Mouse (Mus musculus): ENCODE measurements around the gene Myt1.

Myt1 gene

GRCm38 (mm10) chr2:181763006-181763830 is at the start of gene Myt1:
Gene Myt1 (plus strand): TSS chr2:181763332.
- DNase-seq (ENCODE audit: low spot score in 2 of 2): no peak

DNA sequence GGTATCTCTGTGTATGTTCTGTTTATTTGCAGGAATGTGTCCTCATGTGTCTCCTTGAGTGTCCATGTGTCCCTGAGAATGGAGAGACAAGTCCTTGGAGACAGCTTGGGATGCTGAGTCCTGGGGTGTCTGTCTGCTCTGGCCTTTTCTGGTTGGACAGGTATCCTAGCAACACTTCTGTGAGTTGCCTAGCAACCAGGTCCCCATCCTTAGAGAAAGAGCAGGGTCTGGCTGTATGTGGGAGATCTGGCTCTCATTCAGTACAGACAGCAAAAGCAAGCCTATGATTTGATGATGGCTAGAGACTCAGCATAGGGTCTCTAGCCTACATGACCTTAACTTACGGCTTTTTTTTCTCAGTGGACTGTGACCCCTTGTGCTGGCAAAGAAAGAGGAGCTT is 49.4 kb upstream of the Myt1 start:
- DNase-seq (ENCODE audit: low spot score in 2 of 2): no peak

GRCm38 (mm10) chr2:181714903-181715326 is 48.2 kb upstream of the Myt1 start, which contains the start of gene Oprl1:
Gene Oprl1 (plus strand): TSS chr2:181715016.
- DNase-seq (ENCODE audit: low spot score in 2 of 2): no peak

DNA sequence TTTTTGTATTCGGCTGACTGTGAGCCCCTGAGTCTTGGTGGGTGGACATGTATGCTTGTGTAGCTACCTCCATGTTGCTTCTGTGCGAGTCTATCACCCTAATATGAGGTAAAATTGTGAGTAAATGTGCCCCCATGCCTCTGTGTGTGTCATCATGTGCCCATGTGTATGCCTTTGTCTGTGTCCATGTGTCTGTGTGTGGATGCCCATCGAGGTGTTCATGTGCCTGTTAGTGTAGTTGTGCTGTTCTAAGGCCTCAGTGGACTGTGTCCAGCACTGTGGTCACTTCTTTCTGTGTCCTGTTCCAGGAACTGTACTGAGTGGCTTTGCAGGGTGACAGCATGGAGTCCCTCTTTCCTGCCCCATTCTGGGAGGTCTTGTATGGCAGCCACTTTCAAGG is 47.8 kb upstream of the Myt1 start:
- no peak for DNase-seq (ENCODE audit: low spot score in 2 of 2)

DNA sequence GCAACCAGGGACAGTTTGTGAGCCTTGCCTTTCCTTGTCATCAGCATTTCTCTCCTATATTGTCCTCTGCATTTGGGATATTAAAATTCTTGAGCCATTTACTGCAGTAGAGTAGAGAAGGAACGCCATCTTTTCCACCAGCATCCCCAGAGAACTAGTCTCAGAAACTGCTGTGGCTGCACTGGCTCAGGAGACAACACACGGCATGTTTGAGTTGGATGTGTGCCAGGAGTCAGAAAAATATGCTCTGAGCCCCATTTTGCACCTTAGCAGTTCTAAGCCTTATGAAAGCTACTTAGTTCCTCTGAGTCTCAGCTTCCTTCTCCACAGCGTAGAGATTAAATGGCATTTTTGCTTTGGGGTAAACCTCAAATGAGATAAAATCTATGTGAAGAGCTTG is 46.1 kb upstream of the Myt1 start:
- no peak for DNase-seq (ENCODE audit: low spot score in 2 of 2)

- DNase-seq (ENCODE audit: low spot score in 2 of 2): no peak
Observed at GRCm38 (mm10) chr2:181720061-181720460, 43.1 kb upstream of the Myt1 start.

DNA sequence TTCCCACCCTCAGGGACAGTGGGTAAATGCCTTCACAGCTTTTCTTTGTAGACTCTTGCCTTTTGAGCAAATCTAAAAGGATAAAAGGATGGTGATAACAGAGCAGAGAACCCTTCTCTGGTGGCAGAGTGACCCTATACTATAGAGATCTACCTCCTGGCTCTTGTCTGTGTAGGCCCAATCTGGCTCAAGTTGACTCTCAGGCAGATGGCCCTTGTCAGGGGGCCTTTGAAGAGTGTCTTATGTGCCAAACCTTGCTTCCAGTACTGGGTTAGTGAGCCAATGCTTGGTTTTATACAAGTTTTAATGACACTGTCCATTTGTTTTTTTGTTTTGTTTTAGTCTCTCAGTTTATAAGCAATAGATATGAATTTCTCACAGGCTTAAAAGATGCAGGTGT is 41.9 kb upstream of the Myt1 start:
- DNase-seq (ENCODE audit: low spot score in 2 of 2): no peak

DNA sequence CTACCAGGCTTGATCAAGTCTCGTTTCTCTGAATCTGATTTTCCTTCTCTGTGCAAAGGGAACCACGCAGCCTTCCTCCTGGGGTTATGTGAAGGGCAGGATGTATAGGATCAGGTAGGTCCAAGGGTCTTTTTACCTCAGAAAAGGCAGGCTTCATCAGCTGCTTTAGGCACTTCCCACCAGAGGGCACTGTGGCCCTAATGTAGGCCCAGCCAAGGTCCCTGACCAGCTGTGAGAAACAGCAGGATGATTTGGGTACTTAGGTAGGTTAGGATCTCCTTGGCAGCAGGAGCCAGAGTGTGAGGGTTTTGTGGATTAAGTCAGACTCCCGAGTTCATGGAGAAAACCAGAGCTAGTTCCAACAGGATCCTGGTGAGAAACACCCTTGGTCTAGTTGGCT is 40.9 kb upstream of the Myt1 start:
- peak in 1 of 2 experiments; percentile 31 for DNase-seq (ENCODE audit: low spot score in 2 of 2)

DNA sequence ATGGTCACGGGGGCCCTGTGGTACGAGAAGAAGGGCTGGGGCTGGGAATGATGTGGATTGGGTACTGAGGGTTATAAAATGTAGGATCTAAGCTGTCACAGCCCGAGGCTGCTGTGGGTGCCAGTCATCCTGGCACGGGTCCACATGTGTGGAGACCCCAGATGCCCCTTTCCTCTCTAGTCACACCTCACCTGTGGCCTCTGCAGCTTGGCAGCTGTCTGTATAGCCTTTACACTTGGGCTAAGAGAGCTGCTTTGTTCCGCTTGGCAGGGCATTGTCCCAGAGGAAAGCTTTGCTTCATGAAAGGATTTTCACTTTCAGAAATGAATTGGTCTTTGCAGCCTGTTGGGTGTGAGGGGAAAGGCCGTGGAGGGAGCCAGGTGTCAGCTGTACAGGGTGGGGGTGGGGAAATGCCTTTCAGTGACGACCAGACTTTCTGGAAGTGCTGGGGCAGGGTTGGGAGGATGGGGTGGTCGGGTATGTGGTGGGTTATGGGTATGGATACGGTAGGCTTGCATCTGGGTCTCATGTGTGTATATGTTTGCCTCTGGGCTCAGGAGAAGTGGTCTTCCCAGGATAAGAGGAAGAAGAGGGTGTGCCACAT is 35.4 kb upstream of the Myt1 start:
- DNase-seq (ENCODE audit: low spot score in 2 of 2): no peak

DNA sequence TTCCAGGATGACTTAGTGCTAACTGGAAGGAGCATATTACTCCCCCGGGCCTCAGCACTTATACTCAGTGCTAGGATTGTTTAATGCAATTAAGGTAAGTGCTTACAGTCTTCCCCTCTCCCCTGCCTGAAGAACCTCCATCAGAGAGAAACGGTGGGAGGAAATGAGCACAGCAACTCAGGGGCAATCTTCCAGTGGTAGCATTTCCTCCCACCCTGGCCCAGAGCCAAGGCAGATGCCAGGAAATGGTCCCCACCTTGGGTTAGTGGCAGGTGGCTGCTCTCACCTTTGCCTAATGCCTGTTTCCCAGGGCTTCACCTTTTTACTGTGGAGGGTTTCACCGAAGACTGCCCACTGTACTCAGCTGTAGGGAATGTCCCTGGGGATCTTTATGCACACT is 33.1 kb upstream of the Myt1 start:
- DNase-seq (ENCODE audit: low spot score in 2 of 2): no peak

GRCm38 (mm10) chr2:181752626-181753025 is 10.5 kb upstream of the Myt1 start:
- no peak for DNase-seq (ENCODE audit: low spot score in 2 of 2)

GRCm38 (mm10) chr2:181758147-181758725 is 4.9 kb upstream of the Myt1 start:
- no peak for DNase-seq (ENCODE audit: low spot score in 2 of 2)

DNA sequence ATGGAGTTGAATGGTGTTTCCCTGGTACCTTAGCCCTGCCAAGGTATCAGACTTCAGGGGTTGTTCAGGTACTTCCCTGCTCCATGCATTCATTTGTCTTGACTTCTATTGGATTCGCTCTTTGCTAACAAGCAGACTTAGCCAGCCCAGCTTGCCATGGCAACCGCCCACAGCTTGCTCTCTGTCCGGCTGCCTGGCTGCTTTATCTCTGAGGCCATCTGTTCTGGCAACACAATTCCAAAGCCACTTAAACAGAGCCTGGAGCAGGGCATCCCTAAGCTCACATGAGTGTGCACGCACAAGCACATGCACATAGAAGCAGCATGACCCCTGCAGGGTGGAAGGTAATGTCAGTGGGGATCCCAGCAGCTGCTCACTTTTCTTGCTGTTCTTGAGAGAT is 4.1 kb upstream of the Myt1 start:
- no peak for DNase-seq (ENCODE audit: low spot score in 2 of 2)

DNA sequence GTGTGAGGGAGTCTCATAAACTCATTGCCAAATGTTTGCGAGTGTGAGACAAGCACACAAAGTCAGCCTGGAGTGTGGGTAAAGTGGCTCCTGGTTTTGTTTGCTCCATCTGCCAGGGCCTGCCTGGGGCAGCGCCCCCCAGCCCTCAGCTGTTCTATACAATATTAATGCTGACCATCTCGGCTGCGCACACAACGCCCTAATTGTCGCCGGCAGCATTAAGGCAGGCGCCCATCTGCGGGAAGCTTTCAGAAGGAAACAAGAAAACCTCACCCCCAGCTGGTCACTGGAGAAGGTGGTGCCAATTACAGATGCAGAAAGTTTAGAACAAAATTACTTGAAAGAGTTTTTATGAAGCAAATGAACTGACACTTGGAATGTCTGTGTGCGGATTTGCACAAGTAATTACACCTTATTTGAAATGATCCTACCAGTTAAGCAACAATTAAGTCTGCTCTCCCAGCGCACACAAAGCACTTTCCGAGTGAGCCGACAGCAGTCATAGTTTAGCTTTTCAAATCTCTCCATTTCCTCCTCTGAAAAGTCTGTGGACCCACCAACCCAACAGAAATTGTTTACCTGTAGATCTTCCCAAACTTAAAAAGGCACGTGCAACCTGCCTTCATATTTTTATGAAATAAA is 875 bp downstream of the Myt1 start:
- DNase-seq (ENCODE audit: low spot score in 2 of 2): no peak

GRCm38 (mm10) chr2:181764600-181764999 is 1.5 kb downstream of the Myt1 start:
- DNase-seq (ENCODE audit: low spot score in 2 of 2): peak in 1 of 2 experiments; percentile 47

GRCm38 (mm10) chr2:181765251-181765650 is 2.1 kb downstream of the Myt1 start:
- no peak for DNase-seq (ENCODE audit: low spot score in 2 of 2)

GRCm38 (mm10) chr2:181766672-181767557 is 3.8 kb downstream of the Myt1 start:
- no peak for DNase-seq (ENCODE audit: low spot score in 2 of 2)

DNA sequence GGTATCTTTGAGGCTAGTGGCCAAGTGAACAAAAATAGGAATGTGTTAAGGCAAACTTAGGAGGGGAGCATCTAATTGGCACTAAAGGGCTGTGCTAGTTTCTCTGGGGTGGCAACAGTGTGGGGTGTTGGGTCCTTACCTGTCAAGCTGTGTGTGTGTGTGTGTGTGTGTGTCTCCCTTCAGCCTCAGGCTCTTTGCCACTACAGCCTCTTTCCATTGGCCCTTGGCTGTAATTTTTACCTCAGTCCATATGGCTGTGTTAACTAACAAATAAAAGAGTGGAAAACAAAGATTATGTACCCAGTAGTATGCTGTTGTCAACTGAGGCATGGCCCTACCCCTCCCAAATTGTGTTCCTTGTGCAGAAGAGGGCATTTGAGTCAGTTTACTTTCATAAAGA is 5.3 kb downstream of the Myt1 start:
- DNase-seq (ENCODE audit: low spot score in 2 of 2): no peak

GRCm38 (mm10) chr2:181769397-181769796 is 6.3 kb downstream of the Myt1 start:
- no peak for DNase-seq (ENCODE audit: low spot score in 2 of 2)

DNA sequence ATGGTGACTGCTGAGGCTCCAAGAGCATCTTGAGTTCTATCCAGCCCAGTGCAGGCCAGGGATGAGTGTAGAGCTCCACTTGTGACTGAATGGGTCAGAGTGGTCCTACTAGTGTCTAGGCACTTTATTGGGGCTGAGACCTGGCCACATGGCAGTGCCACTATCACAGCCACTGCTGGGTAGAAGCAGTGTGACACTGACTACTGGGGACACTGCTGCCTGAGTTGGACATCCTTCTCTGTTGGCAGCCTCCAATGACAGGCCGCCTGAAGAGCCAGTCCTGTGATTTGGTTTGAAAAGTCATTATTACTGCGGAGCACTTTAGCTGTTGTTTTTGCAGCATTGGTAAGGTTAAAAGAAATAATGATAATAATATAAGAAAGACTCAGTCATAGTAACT is 10.1 kb downstream of the Myt1 start:
- no peak for DNase-seq (ENCODE audit: low spot score in 2 of 2)

DNA sequence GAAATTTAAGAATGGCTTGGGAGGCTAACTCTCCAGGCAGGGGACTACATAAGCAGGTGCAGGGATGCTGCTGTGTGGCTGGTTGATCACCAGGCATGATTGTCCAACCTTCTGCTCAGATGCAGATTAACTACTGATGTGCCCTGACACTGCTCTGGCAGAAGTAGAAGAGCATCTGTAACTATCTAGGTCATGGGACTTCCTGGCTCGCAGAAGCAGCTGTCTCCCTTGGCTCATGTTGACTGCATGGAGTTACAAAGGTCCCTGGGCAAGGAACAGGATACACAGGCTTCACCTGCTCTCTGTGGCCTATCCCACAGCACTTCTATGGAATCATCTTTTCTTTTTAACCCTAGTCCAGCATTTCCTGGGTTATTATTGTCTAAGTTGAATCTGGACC is 12.7 kb downstream of the Myt1 start:
- no peak for DNase-seq (ENCODE audit: low spot score in 2 of 2)
